Mouse (Mus musculus) olfactory bulb, adult 2 months (tissue): ENCODE measurements around the gene Set. TPM values are rescaled to one million over a fixed set of nuclear protein-coding genes. Genes with fewer than 3 reads are reported as not detected.

ENCODE experiments used
- H3K27ac ChIP-seq: fragments of 200-500 bp; 2 replicates; pipeline ENCODE4 v1.5.1; 2012; ENCODE audit warnings: low read depth, low read length; ENCODE audit not compliant: insufficient read depth
- H3K4me1 ChIP-seq: fragments of 200-500 bp; 2 replicates; pipeline ENCODE4 v1.6.1; 2012; ENCODE audit warnings: low read length; ENCODE audit not compliant: control insufficient read depth, insufficient read depth
- H3K4me3 ChIP-seq: fragments of 200-500 bp; 2 replicates; pipeline ENCODE4 v1.5.1; 2012; ENCODE audit warnings: mild to moderate bottlenecking, low read depth, low read length, moderate library complexity; ENCODE audit not compliant: insufficient read depth
- CTCF ChIP-seq: fragments of 200-500 bp; IDR thresholded peaks from 2 replicates; pipeline ENCODE4 v1.5.1; 2012; ENCODE audit warnings: low read depth, mild to moderate bottlenecking, low read length, moderate library complexity; ENCODE audit not compliant: insufficient read depth
- POLR2A ChIP-seq: fragments of 200-500 bp; IDR thresholded peaks from 2 replicates; pipeline ENCODE4 v1.6.1; 2012; ENCODE audit warnings: mild to moderate bottlenecking, low read depth, low read length, moderate library complexity; ENCODE audit not compliant: insufficient read depth
- WGBS: fragments of 180-500 bp; shearing (Covaris S2); methylation state at CpG from one replicate; pipeline ENCODE4 v1.1.7; 2018; 5-methylcytosine and 5-hydroxymethylcytosine counted together
- polyA plus RNA-seq: library from polyadenylated mRNA; stranded (reverse); fragments of >200 nt; gene quantifications from 2 replicates; pipeline ENCODE4 v1.2.4, GENCODE M21; 2012; ENCODE audit warnings: low replicate concordance; ENCODE audit not compliant: missing spikeins, insufficient read depth, insufficient read length

The Set gene
- polyA plus RNA-seq, 1 experiment = not detected

- Histone ChIP-seq H3K4me1 (peaks cover 7% of the 10 kb centered on the region; the same call in 1 of the 2 replicates), H3K4me3 (no peak overlapping the region), H3K27ac (no peak overlapping the region)
- no peak for TF ChIP-seq CTCF
- TF ChIP-seq POLR2A = no peak
- 84% methylated on average over 4 of the region's 4 CpGs for whole genome bisulfite sequencing
These were observed 21.6 kb downstream of the Set start for GRCm38 (mm10) chr2:30078760-30079159.

GRCm38 (mm10) chr2:30080181-30080800 lies 23.1 kb downstream of the Set start:
- Histone ChIP-seq H3K4me3 (no peak overlapping the region), H3K27ac (no peak overlapping the region), H3K4me1 (peaks cover 11% of the 10 kb centered on the region; the same call in 1 of the 2 replicates)
- WGBS = 91% methylated on average over 15 of the region's 15 CpGs
- no peak for TF ChIP-seq POLR2A
- no peak for TF ChIP-seq CTCF

GRCm38 (mm10) chr2:30084113-30084512 lies 26.9 kb downstream of the Set start:
- 48% methylated on average over 5 of the region's 5 CpGs for WGBS
- Histone ChIP-seq H3K4me1 (peaks cover 4% of the 10 kb centered on the region; the same call in 1 of the 2 replicates), H3K27ac (no peak overlapping the region), H3K4me3 (no peak overlapping the region)
- TF ChIP-seq POLR2A (no peak), CTCF (no peak)

- no peak for TF ChIP-seq CTCF
- WGBS = 29% methylated on average over 12 of the region's 12 CpGs
- H3K4me3 ChIP-seq = no peak overlapping the region
- H3K27ac ChIP-seq = no peak overlapping the region
- H3K4me1 ChIP-seq = peaks cover 4% of the 10 kb centered on the region; the same call in 1 of the 2 replicates
These were observed 27.5 kb downstream of the Set start for GRCm38 (mm10) chr2:30084632-30085031.

- Histone ChIP-seq H3K4me1 (peaks cover 4% of the 10 kb centered on the region; the same call in 1 of the 2 replicates), H3K4me3 (no peak overlapping the region), H3K27ac (no peak overlapping the region)
- WGBS = 88% methylated on average over 4 of the region's 4 CpGs
- TF ChIP-seq POLR2A (no peak), CTCF (no peak)
These were observed 30.1 kb downstream of the Set start for GRCm38 (mm10) chr2:30087310-30087709.

- Histone ChIP-seq H3K4me1 (peaks cover 7% of the 10 kb centered on the region), H3K27ac (no peak overlapping the region), H3K4me3 (no peak overlapping the region)
- WGBS = 94% methylated on average over 12 of the region's 12 CpGs
- no peak for TF ChIP-seq CTCF
- TF ChIP-seq POLR2A = no peak
These were observed 34.3 kb downstream of the Set start for GRCm38 (mm10) chr2:30091521-30091920.

- TF ChIP-seq POLR2A (no peak), CTCF (no peak; the same call in 1 of the 2 replicates)
- no peak overlapping the region for H3K27ac ChIP-seq
- 60% methylated on average over 6 of the region's 6 CpGs for WGBS
- H3K4me3 ChIP-seq = no peak overlapping the region
- H3K4me1 ChIP-seq = peaks cover 7% of the 10 kb centered on the region
These were observed 35.2 kb downstream of the Set start for GRCm38 (mm10) chr2:30092280-30092918.

- 0 out of 2 replicates have a peak, but pooled peaks have one; percentile 28 for TF ChIP-seq POLR2A
- TF ChIP-seq CTCF = 0 out of 2 replicates have a peak, but pooled peaks have one; percentile 7
- no peak within 1 kb of the TSS for H3K27ac ChIP-seq
- peaks cover 7% of the 10 kb centered on the region for H3K4me1 ChIP-seq
- peak within 1 kb of the TSS; percentile 51 for H3K4me3 ChIP-seq
- whole genome bisulfite sequencing = under 1% methylated on average over 51 of the region's 51 CpGs
These were observed 36.5 kb downstream of the Set start, which contains the start of gene Zdhhc12 for GRCm38 (mm10) chr2:30093471-30094207. Zdhhc12 (minus strand) TSS chr2:30093648.

- H3K4me1 ChIP-seq = peaks cover 7% of the 10 kb centered on the region
- H3K4me3 ChIP-seq = peak overlapping the region; percentile 51
- WGBS = 3% methylated on average over 13 of the region's 13 CpGs
- TF ChIP-seq POLR2A (no peak), CTCF (no peak)
- H3K27ac ChIP-seq = no peak overlapping the region
These were observed 37.0 kb downstream of the Set start for GRCm38 (mm10) chr2:30094208-30094588.
